Mouse (Mus musculus): ENCODE measurements at regions not wholly inside any gene's neighbourhood (a gene's known extent, or its start where the extent isn't known, plus 50 kb on each side); places are given as distances from the start of the nearest gene placed in this dataset.

- TF ChIP-seq POLR2A (IDR thresholded peaks at IDR 0.05; ENCODE audit: low read depth, low read length) (no peak), CTCF (IDR thresholded peaks at IDR 0.05; ENCODE audit: borderline replicate concordance, insufficient read depth, low read length) (no peak)
Measured at GRCm38 (mm10) chr4:154781391-154781790, 55.9 kb upstream of the Ttc34 start.
